Mouse (Mus musculus) layer of hippocampus, adult 8-10 months (tissue): Measurements from ENCODE around the gene Gm29797. TPM values are rescaled to one million over a fixed set of nuclear protein-coding genes. Genes with fewer than 3 reads are reported as not detected.

Experiments
- DNase-seq, 2 experiments: peaks; one replicate each; pipeline ENCODE4 v3.0.0; 2022; ENCODE audit warnings: low spot score in 2 of 2
- total RNA-seq, 4 experiments: library from RNA; stranded (reverse); gene quantifications; 2 replicates each; pipeline ENCODE4 v1.2.4; 2022

Gene Gm29797
- total RNA-seq, 4 experiments from 2014 or later: 0.61 to 1.8 (median 0.87) TPM; not detected in 1

DNA sequence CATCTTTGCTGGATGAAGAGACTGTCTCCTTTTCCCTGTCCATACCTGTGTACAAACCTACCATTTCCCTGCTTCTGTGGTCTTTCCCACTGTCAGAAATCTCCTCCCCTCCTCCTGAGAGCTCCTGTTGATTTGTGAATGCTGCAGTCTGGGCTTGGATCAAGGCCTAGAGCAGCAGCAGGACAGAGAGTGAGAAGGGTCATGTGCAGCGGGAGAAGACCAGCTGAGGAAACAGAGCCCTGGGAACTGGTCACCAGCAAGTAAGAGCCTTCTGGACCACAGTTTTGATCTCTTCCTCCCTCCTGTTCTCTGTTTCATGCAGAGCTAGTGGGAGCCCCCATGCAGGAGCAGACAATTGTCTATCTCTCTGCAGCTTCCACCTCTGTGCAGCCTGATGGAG, 38.9 kb downstream of the Gm29797 start:
- DNase-seq: no peak

DNA sequence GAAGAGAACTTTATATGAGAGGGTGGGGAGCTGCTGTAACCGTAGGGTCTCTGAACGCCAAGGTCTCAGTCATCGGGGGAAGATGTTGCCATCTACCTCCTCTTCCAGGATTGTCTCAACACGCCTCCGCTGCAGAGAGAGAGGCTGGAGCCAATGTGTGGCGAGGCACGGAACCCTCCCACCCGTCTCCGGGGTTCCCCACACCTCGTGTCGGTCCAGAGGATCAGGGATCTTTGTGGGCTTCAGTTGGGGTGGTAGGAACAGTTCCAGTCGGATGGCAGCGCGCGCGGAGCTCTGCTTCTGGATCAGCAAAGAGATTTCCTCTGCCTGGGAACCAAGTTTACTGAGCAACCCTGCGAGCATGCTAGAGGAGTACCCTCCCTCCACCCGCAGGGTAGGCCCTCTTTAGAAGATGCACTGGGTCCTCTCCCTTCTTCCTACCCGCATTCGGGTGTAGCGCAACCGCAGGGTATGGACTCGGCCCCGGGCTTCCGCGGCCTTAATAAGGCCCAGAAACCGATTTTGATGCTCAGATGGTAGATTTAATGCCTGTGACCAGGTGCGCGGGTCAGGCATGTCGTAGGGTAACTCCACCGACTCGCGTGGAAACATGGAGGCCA, 40.1 kb downstream of the Gm29797 start:
- no peak for DNase-seq

DNA sequence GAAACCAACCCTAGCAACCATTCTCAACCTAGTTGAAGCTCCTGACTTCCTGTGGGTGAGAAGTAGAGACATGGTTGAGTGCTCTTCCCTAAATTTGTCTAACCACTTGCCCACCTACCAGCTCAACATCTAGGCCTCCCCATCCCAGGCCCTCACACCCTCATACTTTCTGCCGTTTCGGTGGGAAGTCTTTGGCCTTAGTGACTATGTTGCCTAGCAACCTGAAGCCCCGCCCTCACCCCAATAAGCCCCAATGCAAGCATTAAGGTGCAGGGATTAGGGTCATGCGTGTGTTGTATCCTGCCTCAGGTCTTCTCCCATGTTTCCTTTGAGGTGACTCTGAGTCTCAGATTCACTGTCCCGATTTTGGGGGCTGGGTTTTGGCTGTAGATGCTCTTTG, 41.4 kb downstream of the Gm29797 start, which contains the start of gene Lkaaear1:
Lkaaear1 (minus strand) TSS at position 202 of the 400 bp plus-strand sequence.
- no peak for DNase-seq

DNA sequence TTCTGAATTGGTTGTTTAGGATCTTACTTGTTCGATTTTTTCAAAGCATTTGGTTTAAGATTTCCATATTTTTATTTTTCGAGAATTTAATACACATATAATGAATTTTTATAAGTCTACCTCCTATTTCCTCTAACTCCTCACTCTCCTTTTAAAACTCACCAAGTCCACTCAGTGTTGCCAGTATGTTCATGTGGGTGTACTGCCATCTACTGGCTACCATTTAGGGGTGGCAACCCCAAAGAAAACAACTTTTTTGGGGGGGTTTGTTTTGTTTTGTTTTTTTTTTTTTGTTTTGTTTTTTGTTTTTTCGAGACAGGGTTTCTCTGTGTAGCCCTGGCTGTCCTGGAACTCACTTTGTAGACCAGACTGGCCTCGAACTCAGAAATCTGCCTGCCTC, 49.8 kb downstream of the Gm29797 start:
- no peak for DNase-seq

Other genes starting within 250 kb of the Gm29797 start
- 10 to 100 TPM in 1 of 4 experiments, 1 to 10 TPM in 3; 7.9 to 10.4 (median 9.3) TPM for gene Zbtb46, start 197.6 kb upstream of the Gm29797 start, total RNA-seq
- gene Abhd16b, start 163.8 kb upstream of the Gm29797 start, total RNA-seq: not detected
- gene Tpd52l2, start 159.9 kb upstream of the Gm29797 start, total RNA-seq: 10 to 100 TPM; 66.3 to 83.4 (median 80.6) TPM
- 100 to 1,000 TPM; 243 to 289 (median 265) TPM for gene Dnajc5, start 136.5 kb upstream of the Gm29797 start, total RNA-seq
- 10 to 100 TPM; 69.9 to 90.4 (median 73.4) TPM for gene Uckl1, start 72.1 kb upstream of the Gm29797 start, total RNA-seq
- gene Prpf6, start 65.2 kb upstream of the Gm29797 start, total RNA-seq: 10 to 100 TPM; 59.5 to 63.3 (median 59.8) TPM
- gene Zfp512b, start 64.2 kb upstream of the Gm29797 start, total RNA-seq: 100 to 1,000 TPM in 1 of 4 experiments, 10 to 100 TPM in 3; 89.3 to 104 (median 93.8) TPM
- 10 to 100 TPM; 14.1 to 17.8 (median 16.2) TPM for gene Samd10, start 57.8 kb upstream of the Gm29797 start, total RNA-seq
- gene Sox18, start 14.6 kb downstream of the Gm29797 start, total RNA-seq: 10 to 100 TPM in 3 of 4 experiments, 1 to 10 TPM in 1; 7.6 to 11.3 (median 10.9) TPM
- 10 to 100 TPM; 53.6 to 71.8 (median 69.3) TPM for gene Tcea2, start 23.3 kb downstream of the Gm29797 start, total RNA-seq
- gene Rgs19, start 36.9 kb downstream of the Gm29797 start, total RNA-seq: 10 to 100 TPM; 39.6 to 51.5 (median 42.7) TPM
- gene Lkaaear1, start 41.4 kb downstream of the Gm29797 start, total RNA-seq: not detected
- 10 to 100 TPM; 50.4 to 67.7 (median 56.7) TPM for gene Oprl1, start 58.0 kb downstream of the Gm29797 start, total RNA-seq
- 10 to 100 TPM; 23.2 to 41.8 (median 27.1) TPM for gene Myt1, start 106.3 kb downstream of the Gm29797 start, total RNA-seq
- gene Pcmtd2, start 180.8 kb downstream of the Gm29797 start, total RNA-seq: 100 to 1,000 TPM in 1 of 4 experiments, 10 to 100 TPM in 3; 76.2 to 112 (median 93.0) TPM
- gene Polr3k, start 207.3 kb downstream of the Gm29797 start, total RNA-seq: 10 to 100 TPM; 24.8 to 32.6 (median 27.3) TPM